Mouse (Mus musculus) limb, embryonic 15.5 days (tissue): ENCODE results near the gene Prune1. TPM values are rescaled to one million over a fixed set of nuclear protein-coding genes. Genes with fewer than 3 reads are reported as not detected.

Source experiments
- ATAC-seq: fragments of 200-750 bp; cut with Nextera tagmentation; 2 replicates; pipeline ENCODE4 v1.8.0; 2017; ENCODE audit warnings: low read depth, moderate TSS enrichment; ENCODE audit not compliant: insufficient number of reproducible peaks, low FRiP score, low TSS enrichment
- H3K27ac ChIP-seq: fragments of 300-500 bp; sonication (generic); 2 replicates; pipeline ENCODE4 v1.5.1; 2015; ENCODE audit warnings: moderate library complexity, mild to moderate bottlenecking, inconsistent platforms
- H3K27me3 ChIP-seq: fragments of 300-500 bp; sonication (generic); 2 replicates; pipeline ENCODE4 v1.6.1; 2015; ENCODE audit warnings: inconsistent platforms
- H3K36me3 ChIP-seq: fragments of 300-500 bp; sonication (generic); 2 replicates; pipeline ENCODE4 v1.6.1; 2015; ENCODE audit warnings: inconsistent platforms
- H3K4me1 ChIP-seq: fragments of 300-500 bp; sonication (generic); 2 replicates; pipeline ENCODE4 v1.6.1; 2015; ENCODE audit warnings: inconsistent platforms
- H3K4me2 ChIP-seq: fragments of 300-500 bp; sonication (generic); 2 replicates; pipeline ENCODE4 v1.6.1; 2015; ENCODE audit warnings: mild to moderate bottlenecking, inconsistent platforms
- H3K4me3 ChIP-seq: fragments of 300-500 bp; sonication (generic); 2 replicates; pipeline ENCODE4 v1.5.1; 2015; ENCODE audit warnings: mild to moderate bottlenecking, inconsistent platforms
- H3K9ac ChIP-seq: fragments of 300-500 bp; sonication (generic); 2 replicates; pipeline ENCODE4 v1.6.1; 2015; ENCODE audit warnings: inconsistent platforms
- H3K9me3 ChIP-seq: fragments of 300-500 bp; sonication (generic); 2 replicates; pipeline ENCODE4 v1.6.1; 2016; ENCODE audit warnings: inconsistent platforms
- WGBS: fragments of 180-500 bp; shearing (Covaris S2); methylation state at CpG from one replicate; pipeline ENCODE4 v1.1.7; 2015; 5-methylcytosine and 5-hydroxymethylcytosine counted together
- polyA plus RNA-seq: library from polyadenylated mRNA; unstranded; fragments of >200 nt; fragmentation: Nextera tagmentation; extraction: Ambion mirVana; gene quantifications from 2 replicates; pipeline ENCODE4 v1.2.1, GENCODE M21; 2015

Gene Prune1
- polyA plus RNA-seq, 1 experiment from 2014 or later, result 22.7 TPM

GRCm38 (mm10) chr3:95285390-95285789 lies 3.5 kb upstream of the Prune1 start:
- WGBS, result 89% methylated on average over 5 of the region's 5 CpGs
- H3K27me3 ChIP-seq, result no peaks in the 10 kb centered on the region
- peaks cover 28% of the 10 kb centered on the region for H3K36me3 ChIP-seq
- no peak overlapping the region for H3K4me3 ChIP-seq
- H3K4me2 ChIP-seq, result no peak overlapping the region
- no peak overlapping the region for H3K27ac ChIP-seq
- ATAC-seq, result no peak
- peaks cover 21% of the 10 kb centered on the region for H3K4me1 ChIP-seq
- H3K9me3 ChIP-seq, result no peaks in the 10 kb centered on the region
- H3K9ac ChIP-seq, result no peak overlapping the region

- ATAC-seq, result no peak
- H3K36me3 ChIP-seq, result peaks cover 21% of the 10 kb centered on the region
- peak overlapping the region; percentile 74 for H3K4me2 ChIP-seq
- no peaks in the 10 kb centered on the region for H3K27me3 ChIP-seq
- no peak overlapping the region for H3K9ac ChIP-seq
- H3K4me1 ChIP-seq, result peaks cover 23% of the 10 kb centered on the region
- no peaks in the 10 kb centered on the region for H3K9me3 ChIP-seq
- 77% methylated on average over 12 of the region's 12 CpGs for WGBS
- H3K27ac ChIP-seq, result peak overlapping the region; percentile 11; the same call in 1 of the 2 replicates
- peak overlapping the region; percentile 64 for H3K4me3 ChIP-seq
Observed at GRCm38 (mm10) chr3:95284501-95285281, 2.8 kb upstream of the Prune1 start.

- WGBS, result 13% methylated on average over 1 of the region's 1 CpGs
- peak overlapping the region; percentile 94; the same call in 1 of the 2 replicates for H3K27ac ChIP-seq
- peak overlapping the region; percentile 74 for H3K4me2 ChIP-seq
- H3K4me3 ChIP-seq, result peak overlapping the region; percentile 64
- H3K9ac ChIP-seq, result peak overlapping the region; percentile 85; the same call in 1 of the 2 replicates
- H3K9me3 ChIP-seq, result no peaks in the 10 kb centered on the region
- no peaks in the 10 kb centered on the region for H3K27me3 ChIP-seq
- H3K4me1 ChIP-seq, result peaks cover 24% of the 10 kb centered on the region
- no peak for ATAC-seq
- peaks cover 17% of the 10 kb centered on the region for H3K36me3 ChIP-seq
Observed at GRCm38 (mm10) chr3:95284062-95284461, 2.2 kb upstream of the Prune1 start.

GRCm38 (mm10) chr3:95283589-95283941 lies 1.7 kb upstream of the Prune1 start:
- Histone ChIP-seq H3K27me3 (no peaks in the 10 kb centered on the region), H3K27ac (peak overlapping the region; percentile 94), H3K4me1 (peaks cover 24% of the 10 kb centered on the region), H3K9me3 (no peaks in the 10 kb centered on the region), H3K4me2 (peak overlapping the region; percentile 74), H3K4me3 (peak overlapping the region; percentile 64), H3K9ac (peak overlapping the region; percentile 85), H3K36me3 (peaks cover 12% of the 10 kb centered on the region)
- 0% methylated on average over 7 of the region's 7 CpGs for WGBS
- ATAC-seq, result no peak

- Histone ChIP-seq H3K27me3 (no peaks in the 10 kb centered on the region), H3K9ac (peak overlapping the region; percentile 85), H3K36me3 (peaks cover 7% of the 10 kb centered on the region), H3K9me3 (no peaks in the 10 kb centered on the region), H3K4me3 (peak overlapping the region; percentile 64), H3K4me2 (peak overlapping the region; percentile 74), H3K4me1 (peaks cover 24% of the 10 kb centered on the region), H3K27ac (peak overlapping the region; percentile 94)
- ATAC-seq, result peak; percentile 68
- under 1% methylated on average over 48 of the region's 51 CpGs for WGBS
Observed at GRCm38 (mm10) chr3:95282865-95283588, 1.2 kb upstream of the Prune1 start.

GRCm38 (mm10) chr3:95282381-95282864 lies 547 bp upstream of the Prune1 start:
- peak overlapping the region; percentile 74 for H3K4me2 ChIP-seq
- H3K27me3 ChIP-seq, result no peaks in the 10 kb centered on the region
- peaks cover 24% of the 10 kb centered on the region for H3K4me1 ChIP-seq
- H3K27ac ChIP-seq, result peak overlapping the region; percentile 94
- ATAC-seq, result no peak
- H3K36me3 ChIP-seq, result peaks cover under 1% of the 10 kb centered on the region
- peak overlapping the region; percentile 64 for H3K4me3 ChIP-seq
- H3K9ac ChIP-seq, result peak overlapping the region; percentile 85
- H3K9me3 ChIP-seq, result no peaks in the 10 kb centered on the region
- WGBS, result under 1% methylated on average over 11 of the region's 11 CpGs

- no peaks in the 10 kb centered on the region for H3K36me3 ChIP-seq
- peak overlapping the region; percentile 74 for H3K4me2 ChIP-seq
- WGBS, result 11% methylated on average over 8 of the region's 8 CpGs
- H3K4me1 ChIP-seq, result peaks cover 24% of the 10 kb centered on the region
- no peaks in the 10 kb centered on the region for H3K27me3 ChIP-seq
- H3K9me3 ChIP-seq, result no peaks in the 10 kb centered on the region
- peak overlapping the region; percentile 94 for H3K27ac ChIP-seq
- ATAC-seq, result no peak
- peak overlapping the region; percentile 69 for H3K9ac ChIP-seq
- peak overlapping the region; percentile 64 for H3K4me3 ChIP-seq
Observed at GRCm38 (mm10) chr3:95280747-95281146, 1.1 kb downstream of the Prune1 start.

- no peak for ATAC-seq
Observed at GRCm38 (mm10) chr3:95277149-95277551, 4.7 kb downstream of the Prune1 start.

GRCm38 (mm10) chr3:95276428-95276934 lies 5.4 kb downstream of the Prune1 start:
- no peaks in the 10 kb centered on the region for H3K36me3 ChIP-seq
- no peak overlapping the region for H3K27ac ChIP-seq
- no peak for ATAC-seq

More at GRCm38 (mm10) chr3:95277149-95277551, 4.7 kb downstream of the Prune1 start:
- 88% methylated on average over 1 of the region's 1 CpGs for WGBS
- peaks cover 11% of the 10 kb centered on the region; the same call in 1 of the 2 replicates for H3K4me1 ChIP-seq
- H3K4me2 ChIP-seq, result no peak overlapping the region
- no peaks in the 10 kb centered on the region for H3K27me3 ChIP-seq
- H3K4me3 ChIP-seq, result no peak overlapping the region
- no peaks in the 10 kb centered on the region for H3K9me3 ChIP-seq
- 0 out of 2 replicates have a peak overlapping the region, but pooled peaks have one; percentile 17 for H3K27ac ChIP-seq
- no peaks in the 10 kb centered on the region for H3K36me3 ChIP-seq
- no peak overlapping the region for H3K9ac ChIP-seq

GRCm38 (mm10) chr3:95275161-95275560 lies 6.7 kb downstream of the Prune1 start:
- Histone ChIP-seq H3K9ac (no peak overlapping the region), H3K36me3 (no peaks in the 10 kb centered on the region), H3K4me1 (peaks cover 6% of the 10 kb centered on the region; the same call in 1 of the 2 replicates), H3K4me2 (no peak overlapping the region), H3K4me3 (no peak overlapping the region), H3K27ac (0 out of 2 replicates have a peak overlapping the region, but pooled peaks have one; percentile 24), H3K9me3 (no peaks in the 10 kb centered on the region), H3K27me3 (no peaks in the 10 kb centered on the region)
- 66% methylated on average over 6 of the region's 6 CpGs for WGBS
- ATAC-seq, result no peak

More at GRCm38 (mm10) chr3:95276428-95276934, 5.4 kb downstream of the Prune1 start:
- Histone ChIP-seq H3K4me1 (peaks cover 11% of the 10 kb centered on the region; the same call in 1 of the 2 replicates), H3K9ac (no peak overlapping the region), H3K4me3 (no peak overlapping the region), H3K9me3 (no peaks in the 10 kb centered on the region), H3K27me3 (no peaks in the 10 kb centered on the region), H3K4me2 (no peak overlapping the region)
- 79% methylated on average over 5 of the region's 5 CpGs for WGBS

- no peak overlapping the region for H3K9ac ChIP-seq
- H3K4me3 ChIP-seq, result no peak overlapping the region
- peaks cover 4% of the 10 kb centered on the region; the same call in 1 of the 2 replicates for H3K36me3 ChIP-seq
- no peaks in the 10 kb centered on the region for H3K27me3 ChIP-seq
- no peak overlapping the region for H3K4me2 ChIP-seq
- H3K4me1 ChIP-seq, result peaks cover 4% of the 10 kb centered on the region; the same call in 1 of the 2 replicates
- WGBS, result 87% methylated on average over 4 of the region's 4 CpGs
- no peak for ATAC-seq
- H3K27ac ChIP-seq, result no peak overlapping the region
- no peaks in the 10 kb centered on the region for H3K9me3 ChIP-seq
Observed at GRCm38 (mm10) chr3:95274453-95274852, 7.4 kb downstream of the Prune1 start.
